Mouse (Mus musculus): ENCODE measurements around the gene Myo7a. TPM values are rescaled to one million over a fixed set of nuclear protein-coding genes. Genes with fewer than 3 reads are reported as not detected.

Gene Myo7a
- polyA plus RNA-seq, 1 experiment from 2014 or later = 17.3 TPM

DNA sequence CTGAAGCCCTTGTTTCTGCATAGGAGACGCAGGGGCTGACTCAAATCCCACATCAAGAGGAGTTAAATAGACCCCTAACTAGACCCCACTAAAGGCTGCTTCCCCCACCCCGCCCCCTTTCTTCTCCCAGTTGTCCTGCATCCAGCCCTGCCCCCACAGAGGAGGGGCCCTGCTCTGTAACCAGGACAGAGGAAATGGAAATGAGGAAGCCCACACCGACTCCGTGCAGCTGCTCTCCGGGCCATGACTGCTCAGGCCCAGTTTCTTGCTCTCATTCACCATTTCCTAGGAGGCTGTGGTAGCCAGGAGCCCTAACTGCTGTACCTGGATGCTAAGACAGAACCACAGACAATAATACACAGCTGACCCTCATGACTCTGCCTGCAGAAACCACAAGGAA, 36.9 kb downstream of the Myo7a start:
- Histone ChIP-seq H3K27me3 (ENCODE audit: insufficient read depth, poor library complexity, severe bottlenecking) (no peaks in the 10 kb centered on the region), H3K9me3 (no peaks in the 10 kb centered on the region), H3K4me1 (peaks cover 42% of the 10 kb centered on the region), H3K4me3 (no peak overlapping the region), H3K27ac (peak overlapping the region; percentile 72), H3K36me3 (peaks cover 14% of the 10 kb centered on the region)
- DNase-seq (ENCODE audit: low spot score) = no peak
- WGBS = 35% methylated on average over 5 of the region's 5 CpGs

DNA sequence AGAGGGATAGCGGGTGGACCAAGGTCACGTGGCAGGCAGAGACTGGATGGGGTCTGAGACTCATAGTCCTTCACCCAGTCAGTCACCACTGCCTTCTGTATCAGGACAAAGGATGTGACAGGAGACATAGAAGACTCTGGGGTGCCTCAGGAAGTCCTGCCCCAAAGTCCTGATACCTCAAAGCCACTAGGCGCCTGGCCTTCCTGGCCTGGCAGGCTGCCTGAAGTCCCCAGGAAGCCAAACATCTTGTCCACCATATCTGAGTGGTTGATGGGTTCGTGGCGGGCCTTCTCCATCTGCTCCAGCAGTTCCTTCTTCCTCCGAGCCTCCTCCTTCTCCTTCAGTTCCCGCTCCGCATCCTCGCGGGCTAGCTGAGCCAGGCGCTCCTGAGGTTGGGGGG, 41.9 kb downstream of the Myo7a start:
- Histone ChIP-seq H3K36me3 (peaks cover 37% of the 10 kb centered on the region), H3K4me1 (peaks cover 13% of the 10 kb centered on the region; the same call in 1 of the 2 replicates), H3K27ac (peak overlapping the region; percentile 4; the same call in 1 of the 2 replicates), H3K9me3 (no peaks in the 10 kb centered on the region), H3K4me3 (no peak overlapping the region), H3K27me3 (ENCODE audit: insufficient read depth, poor library complexity, severe bottlenecking) (no peaks in the 10 kb centered on the region)
- 79% methylated on average over 11 of the region's 11 CpGs for WGBS
- no peak for DNase-seq (ENCODE audit: low spot score)

DNA sequence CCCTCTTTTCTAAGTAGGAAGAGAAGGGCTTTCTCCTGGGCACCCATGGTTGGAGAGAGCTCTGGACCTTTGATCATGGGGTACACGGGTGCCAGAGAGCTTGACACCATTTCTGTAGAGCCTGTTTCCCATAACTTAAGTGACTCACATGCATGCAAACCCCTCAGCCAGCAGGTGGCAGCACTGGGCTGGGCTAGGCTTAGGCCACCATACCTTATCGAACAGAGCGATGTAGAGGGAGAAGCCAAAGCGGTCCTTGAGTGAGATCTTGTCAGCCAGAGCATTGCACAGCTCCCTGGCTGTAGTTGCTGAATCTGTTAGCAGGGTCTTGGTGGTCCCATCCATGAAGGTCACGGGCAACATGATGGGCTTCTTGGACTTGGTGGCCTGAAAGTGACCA, 47.7 kb downstream of the Myo7a start:
- 29% methylated on average over 5 of the region's 5 CpGs for WGBS
- Histone ChIP-seq H3K27ac (no peak overlapping the region), H3K9me3 (no peaks in the 10 kb centered on the region), H3K27me3 (ENCODE audit: insufficient read depth, poor library complexity, severe bottlenecking) (no peaks in the 10 kb centered on the region), H3K36me3 (peaks cover 24% of the 10 kb centered on the region), H3K4me1 (no peaks in the 10 kb centered on the region), H3K4me3 (no peak overlapping the region)
- peak; percentile 89 for DNase-seq (ENCODE audit: low spot score)

DNA sequence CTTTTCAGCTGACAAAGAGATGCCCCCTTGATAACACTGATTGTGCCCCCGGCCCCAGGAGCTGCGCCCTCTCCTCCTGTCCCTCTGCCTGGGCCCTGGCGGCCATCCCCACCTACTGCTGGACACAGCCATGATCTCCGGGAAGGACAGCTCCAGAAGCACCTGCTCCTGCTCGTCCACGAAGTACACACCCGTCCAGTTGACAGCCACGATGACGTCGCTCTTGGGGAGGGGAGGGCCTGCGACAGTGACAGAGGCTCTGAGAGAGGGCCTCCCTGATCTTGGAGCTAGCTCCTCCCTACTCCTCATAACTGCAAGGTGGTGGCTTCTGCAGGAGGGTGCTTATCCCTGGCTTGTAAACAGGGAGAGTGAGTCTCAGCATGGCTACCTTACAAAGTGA, 53.1 kb downstream of the Myo7a start:
- 0 out of 2 replicates have a peak, but pooled peaks cover 7% of the 10 kb centered on the region for H3K4me1 ChIP-seq
- DNase-seq (ENCODE audit: low spot score) = no peak
- peaks cover 18% of the 10 kb centered on the region; the same call in 1 of the 2 replicates for H3K36me3 ChIP-seq
- 79% methylated on average over 11 of the region's 11 CpGs for WGBS
- H3K27ac ChIP-seq = no peak overlapping the region
- H3K9me3 ChIP-seq = no peaks in the 10 kb centered on the region
- H3K27me3 ChIP-seq (ENCODE audit: insufficient read depth, poor library complexity, severe bottlenecking) = no peaks in the 10 kb centered on the region
- no peak overlapping the region for H3K4me3 ChIP-seq

DNA sequence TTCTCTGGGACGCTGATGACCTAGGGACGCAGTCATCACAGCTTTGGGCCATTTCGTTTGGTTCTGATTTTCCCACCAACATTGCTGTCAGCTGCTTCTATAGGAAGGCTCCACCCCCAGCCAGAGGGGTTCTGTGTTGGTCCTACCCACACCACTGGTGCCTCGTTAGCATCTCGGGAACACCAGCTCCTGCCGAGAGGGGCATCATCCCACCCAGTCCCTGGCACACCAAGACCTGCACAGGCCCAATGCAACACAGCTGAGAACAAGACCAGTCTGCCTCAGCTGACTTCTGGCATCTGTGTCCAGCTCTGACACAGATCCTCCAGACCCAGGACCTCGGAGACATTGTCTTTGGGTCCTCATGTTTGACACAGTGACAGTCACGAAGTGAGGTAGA, 64.4 kb downstream of the Myo7a start:
- Histone ChIP-seq H3K4me3 (no peak overlapping the region), H3K27me3 (ENCODE audit: insufficient read depth, poor library complexity, severe bottlenecking) (no peaks in the 10 kb centered on the region), H3K9me3 (no peaks in the 10 kb centered on the region), H3K36me3 (no peaks in the 10 kb centered on the region), H3K4me1 (0 out of 2 replicates have a peak, but pooled peaks cover 4% of the 10 kb centered on the region), H3K27ac (no peak overlapping the region)
- 84% methylated on average over 8 of the region's 8 CpGs for WGBS
- DNase-seq (ENCODE audit: low spot score) = peak; percentile 70

DNA sequence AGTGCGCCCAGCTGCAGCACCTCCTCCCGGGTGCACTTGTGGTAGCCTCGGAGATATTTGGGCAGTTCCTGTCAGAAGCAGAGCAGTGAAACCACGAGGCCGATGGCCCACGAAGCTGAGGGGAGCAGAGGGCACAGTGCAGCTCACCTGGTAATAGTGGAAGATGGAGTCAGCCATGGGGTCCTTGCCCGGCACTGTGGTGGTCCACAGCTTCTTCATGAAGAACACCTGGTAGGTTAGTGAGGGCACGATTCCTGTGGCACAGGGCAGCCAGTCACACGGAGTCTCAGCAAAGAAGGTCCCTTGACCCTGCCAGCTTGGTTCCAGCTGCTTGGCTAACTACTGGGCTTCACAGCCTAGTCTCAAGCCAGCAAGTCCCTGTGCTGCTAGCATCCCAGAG, 64.9 kb downstream of the Myo7a start:
- H3K36me3 ChIP-seq = no peaks in the 10 kb centered on the region
- no peaks in the 10 kb centered on the region for H3K27me3 ChIP-seq (ENCODE audit: insufficient read depth, poor library complexity, severe bottlenecking)
- H3K9me3 ChIP-seq = no peaks in the 10 kb centered on the region
- H3K4me3 ChIP-seq = no peak overlapping the region
- H3K4me1 ChIP-seq = 0 out of 2 replicates have a peak, but pooled peaks cover 4% of the 10 kb centered on the region
- peak; percentile 73 for DNase-seq (ENCODE audit: low spot score)
- no peak overlapping the region for H3K27ac ChIP-seq
- 82% methylated on average over 9 of the region's 9 CpGs for WGBS

DNA sequence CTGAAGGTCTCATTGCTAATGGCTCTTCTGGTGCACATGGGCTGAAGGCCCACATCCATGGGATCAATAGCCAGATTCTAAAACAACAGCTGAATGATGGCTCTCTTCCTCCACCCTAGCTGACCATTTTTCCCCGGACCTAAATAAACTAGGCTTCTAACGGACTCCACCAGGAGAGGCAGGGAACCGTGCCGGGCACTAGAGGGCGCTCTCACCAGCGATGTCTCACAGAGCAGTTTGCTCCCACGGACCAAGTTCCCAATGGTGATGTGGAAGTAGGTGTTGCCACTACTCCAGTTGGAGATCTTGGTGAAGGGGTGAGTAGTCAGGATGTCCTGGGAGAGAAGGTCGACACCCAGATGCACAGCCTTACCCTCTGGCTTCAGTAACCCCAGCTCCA, 67.3 kb downstream of the Myo7a start:
- WGBS = 18% methylated on average over 8 of the region's 8 CpGs
- H3K9me3 ChIP-seq = no peaks in the 10 kb centered on the region
- H3K36me3 ChIP-seq = no peaks in the 10 kb centered on the region
- no peaks in the 10 kb centered on the region for H3K27me3 ChIP-seq (ENCODE audit: insufficient read depth, poor library complexity, severe bottlenecking)
- no peak overlapping the region for H3K4me3 ChIP-seq
- DNase-seq (ENCODE audit: low spot score) = no peak
- 0 out of 2 replicates have a peak, but pooled peaks cover 4% of the 10 kb centered on the region for H3K4me1 ChIP-seq
- no peak overlapping the region for H3K27ac ChIP-seq

DNA sequence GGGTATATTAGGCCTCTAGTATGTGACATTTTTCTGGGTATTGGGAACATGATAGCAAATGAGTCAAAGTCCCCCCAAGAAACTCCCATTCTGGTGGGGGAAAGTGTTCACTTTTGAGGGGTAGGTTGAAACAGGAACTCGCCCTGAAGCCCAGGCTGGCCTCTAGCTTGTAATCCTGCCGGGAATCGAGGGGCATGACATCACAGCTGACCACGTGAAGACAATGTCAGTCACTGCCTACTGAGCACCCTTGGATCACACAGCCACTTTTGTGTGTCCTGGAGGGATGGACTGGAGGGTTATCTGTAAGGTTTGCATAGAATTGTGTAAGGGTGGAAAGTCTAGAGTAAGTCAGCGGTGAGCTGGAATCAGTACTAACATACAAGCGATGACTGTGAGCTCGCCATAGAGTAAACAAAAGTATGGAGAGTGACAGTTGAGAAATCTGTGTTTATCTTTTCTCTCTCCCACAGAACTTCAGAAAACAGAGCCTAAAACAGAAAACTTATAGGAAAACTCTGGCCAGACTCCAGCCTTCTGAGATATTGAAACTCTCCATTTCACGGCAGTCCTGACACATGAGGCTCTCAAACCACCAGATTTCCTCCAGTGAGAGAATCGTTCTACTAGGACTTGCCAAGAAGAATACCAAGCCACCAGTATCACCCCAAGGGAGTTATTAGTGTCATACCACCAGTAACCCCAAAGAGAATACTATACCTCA, 71.1 kb downstream of the Myo7a start:
- DNase-seq (ENCODE audit: low spot score) = no peak
- Histone ChIP-seq H3K9me3 (no peaks in the 10 kb centered on the region), H3K27ac (no peak overlapping the region), H3K27me3 (ENCODE audit: insufficient read depth, poor library complexity, severe bottlenecking) (no peaks in the 10 kb centered on the region), H3K4me3 (no peak overlapping the region), H3K4me1 (0 out of 2 replicates have a peak, but pooled peaks cover 4% of the 10 kb centered on the region), H3K36me3 (no peaks in the 10 kb centered on the region)
- 74% methylated on average over 9 of the region's 9 CpGs for WGBS

DNA sequence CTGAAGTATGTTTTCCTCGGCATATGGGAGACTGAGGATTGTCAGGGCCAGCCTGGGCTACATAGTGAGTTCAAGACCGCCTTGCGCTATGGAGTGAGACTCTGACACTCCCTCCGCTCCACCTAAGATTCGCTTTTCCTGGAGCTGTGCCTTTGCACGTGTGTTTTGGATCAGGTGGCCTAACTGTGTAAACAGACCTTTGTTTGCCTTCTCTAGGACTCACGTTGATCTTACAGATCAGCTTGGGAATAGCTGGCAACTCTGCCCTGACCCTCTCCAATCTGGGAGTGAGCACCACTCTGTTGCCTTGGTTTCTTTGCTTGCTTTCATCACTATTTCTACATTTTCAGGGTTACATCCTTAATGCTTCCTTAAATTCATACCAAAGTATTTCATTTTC, 116.7 kb downstream of the Myo7a start:
- Histone ChIP-seq H3K4me3 (no peak overlapping the region), H3K9me3 (no peaks in the 10 kb centered on the region), H3K36me3 (no peaks in the 10 kb centered on the region), H3K27me3 (ENCODE audit: insufficient read depth, poor library complexity, severe bottlenecking) (no peaks in the 10 kb centered on the region), H3K4me1 (no peaks in the 10 kb centered on the region), H3K27ac (no peak overlapping the region)
- no peak for DNase-seq (ENCODE audit: low spot score)
- 77% methylated on average over 7 of the region's 7 CpGs for WGBS

Other genes with a start within 250 kb of the Myo7a start
- 0.06 TPM in 1 of 2 replicates, not detected in the other for gene Gdpd4, start 199.6 kb downstream of the Myo7a start, polyA plus RNA-seq (2016; fragmentation: Nextera tagmentation; extraction: Ambion mirVana)
- gene Omp, start 26.0 kb upstream of the Myo7a start, polyA plus RNA-seq (2016; fragmentation: Nextera tagmentation; extraction: Ambion mirVana) = 0.33 TPM in 2 replicates
- 9.4 and 11.0 TPM in 2 replicates for gene Capn5, start 58.8 kb upstream of the Myo7a start, polyA plus RNA-seq (2016; fragmentation: Nextera tagmentation; extraction: Ambion mirVana)
- 0.06 TPM in 1 of 2 replicates, not detected in the other for gene B3gnt6, start 80.0 kb upstream of the Myo7a start, polyA plus RNA-seq (2016; fragmentation: Nextera tagmentation; extraction: Ambion mirVana)
- gene Acer3, start 201.7 kb upstream of the Myo7a start, polyA plus RNA-seq (2016; fragmentation: Nextera tagmentation; extraction: Ambion mirVana) = 25.7 and 32.7 TPM in 2 replicates
- gene Tsku, start 241.8 kb upstream of the Myo7a start, polyA plus RNA-seq (2016; fragmentation: Nextera tagmentation; extraction: Ambion mirVana) = 5.6 and 5.7 TPM in 2 replicates

Measured in heart, embryonic 10.5 days (tissue).